Mouse (Mus musculus) ES-E14 (cell line): ENCODE data around the gene P4ha2.
A peak's percentile ranks its signal among the peaks of the same experiment; 100 is the strongest.

ENCODE experiments used
- HCFC1 ChIP-seq: IDR thresholded peaks from 2 replicates; pipeline ENCODE4 v1.6.1; 2012; ENCODE audit warnings: low read length, inconsistent platforms, borderline replicate concordance; ENCODE audit not compliant: insufficient read depth
- MAFK ChIP-seq: IDR thresholded peaks from 2 replicates; pipeline ENCODE4 v1.6.1; 2014; ENCODE audit warnings: mild to moderate bottlenecking, low read depth, low read length, inconsistent platforms; ENCODE audit not compliant: insufficient read depth
- ZC3H11A ChIP-seq: IDR thresholded peaks from 2 replicates; pipeline ENCODE4 v1.6.1; 2012; ENCODE audit warnings: low read depth, mild to moderate bottlenecking, inconsistent platforms, low read length, borderline replicate concordance
- ZNF384 ChIP-seq: IDR thresholded peaks from 2 replicates; pipeline ENCODE4 v1.6.1; 2012; ENCODE audit warnings: low read depth, low read length, inconsistent platforms

GRCm38 (mm10) chr11:54088947-54089317 lies 11.0 kb upstream of the P4ha2 start:
- TF ChIP-seq ZNF384 (no peak), HCFC1 (no peak), MAFK (no peak), ZC3H11A (peak; percentile 47; the same call in 1 of the 2 replicates)
